Mouse (Mus musculus): ENCODE results near the gene Slc6a6.

Slc6a6 gene

DNA sequence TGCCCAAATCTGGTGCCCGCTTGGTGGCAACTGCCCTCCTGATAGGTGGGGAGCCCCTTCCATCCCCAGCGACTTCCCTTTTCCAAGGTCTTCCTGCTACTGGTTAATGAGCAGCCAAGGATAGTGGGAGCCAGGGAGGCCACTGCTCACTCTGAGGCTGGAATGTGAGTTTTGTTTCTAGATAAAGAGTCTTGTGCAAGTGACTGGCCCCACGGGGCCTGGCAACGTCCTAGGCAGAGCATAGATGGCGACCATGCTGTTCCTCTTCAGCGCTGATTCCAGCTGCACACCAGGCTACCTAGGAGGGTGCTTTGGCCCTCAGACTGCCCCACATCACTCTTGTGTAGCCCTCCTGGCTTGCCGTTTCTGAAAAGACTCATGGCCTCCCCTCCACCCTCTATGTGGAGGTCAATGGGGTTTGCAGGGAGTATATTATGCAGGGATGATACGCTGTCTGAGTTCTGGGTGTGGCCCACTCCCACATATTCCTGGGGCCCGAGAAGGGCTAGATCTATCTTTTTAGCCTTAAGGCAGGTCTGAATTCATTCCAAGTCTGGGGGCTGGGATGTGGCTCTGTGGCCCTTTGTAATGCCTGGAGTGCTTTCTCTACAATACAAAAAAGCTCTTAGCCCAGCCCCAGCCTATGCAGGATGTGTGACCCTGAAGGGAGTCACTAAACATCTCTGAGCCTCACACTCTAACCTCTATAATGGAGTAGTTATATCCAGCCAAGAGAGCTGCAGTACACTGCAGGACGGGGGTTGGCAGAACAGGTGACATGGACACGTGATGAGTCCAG is 17.2 kb downstream of the Slc6a6 start:
- no peak for DNase-seq (ENCODE audit: low spot score in 2 of 2)

DNA sequence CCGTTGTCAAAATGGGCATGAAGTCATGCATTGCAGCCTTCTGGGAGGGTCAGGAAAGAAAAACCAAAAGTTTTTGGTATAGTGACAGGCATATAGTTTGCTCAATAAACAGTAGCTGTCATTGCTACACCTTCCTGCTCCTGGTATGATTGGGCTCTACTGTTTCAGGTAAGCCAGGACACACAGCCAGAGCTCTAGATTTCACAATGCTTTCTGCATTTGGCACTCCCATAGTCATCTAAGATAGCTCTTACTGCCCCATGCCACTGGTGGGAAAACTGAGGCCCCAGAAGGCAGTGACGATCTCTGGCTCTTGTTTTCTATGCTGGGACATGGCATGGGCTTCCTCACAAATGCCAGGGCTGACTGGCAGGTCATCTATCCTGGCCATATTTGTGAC is 19.6 kb downstream of the Slc6a6 start:
- DNase-seq (ENCODE audit: low spot score in 2 of 2), result no peak

DNA sequence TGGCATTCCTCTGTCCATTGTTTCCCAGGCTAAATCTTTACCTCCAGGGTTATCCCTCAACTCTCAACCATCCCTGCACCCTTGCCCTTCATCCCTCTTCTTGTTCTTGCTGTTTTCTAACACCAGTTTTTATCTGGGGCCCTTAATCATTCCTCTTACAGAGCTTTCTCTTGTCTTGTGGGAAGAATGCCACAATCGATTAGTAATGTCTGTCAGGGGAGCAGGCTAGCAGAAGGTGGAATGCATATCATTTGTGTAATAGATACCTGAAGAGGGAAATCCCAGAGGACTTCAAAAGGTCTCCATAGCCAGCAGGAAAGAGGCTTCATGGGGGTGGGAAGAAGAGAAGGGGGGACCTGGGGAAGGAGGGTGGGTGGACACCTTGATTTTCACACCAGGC is 20.6 kb downstream of the Slc6a6 start:
- DNase-seq (ENCODE audit: low spot score in 2 of 2), result no peak

DNA sequence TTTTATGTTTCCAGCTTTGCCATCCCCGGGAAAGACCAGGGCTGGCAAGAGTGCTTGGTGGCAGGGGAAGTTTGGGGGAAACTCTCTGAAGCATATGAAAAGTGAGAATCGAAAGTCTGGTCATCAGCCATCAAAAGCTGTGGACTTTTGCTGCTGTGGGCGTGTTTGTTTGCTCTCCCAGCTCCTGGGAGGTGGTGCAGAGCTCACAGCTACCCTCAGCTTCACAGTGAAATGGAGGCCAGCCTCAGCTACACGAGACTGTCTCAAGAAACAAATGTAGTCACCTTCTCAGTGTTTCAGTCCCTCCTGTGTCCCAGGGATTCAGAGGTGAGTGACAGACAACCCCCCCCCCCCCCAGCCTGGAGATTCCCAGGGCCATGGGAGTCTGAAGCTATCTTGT is 21.8 kb downstream of the Slc6a6 start:
- DNase-seq (ENCODE audit: low spot score in 2 of 2), result no peak

DNA sequence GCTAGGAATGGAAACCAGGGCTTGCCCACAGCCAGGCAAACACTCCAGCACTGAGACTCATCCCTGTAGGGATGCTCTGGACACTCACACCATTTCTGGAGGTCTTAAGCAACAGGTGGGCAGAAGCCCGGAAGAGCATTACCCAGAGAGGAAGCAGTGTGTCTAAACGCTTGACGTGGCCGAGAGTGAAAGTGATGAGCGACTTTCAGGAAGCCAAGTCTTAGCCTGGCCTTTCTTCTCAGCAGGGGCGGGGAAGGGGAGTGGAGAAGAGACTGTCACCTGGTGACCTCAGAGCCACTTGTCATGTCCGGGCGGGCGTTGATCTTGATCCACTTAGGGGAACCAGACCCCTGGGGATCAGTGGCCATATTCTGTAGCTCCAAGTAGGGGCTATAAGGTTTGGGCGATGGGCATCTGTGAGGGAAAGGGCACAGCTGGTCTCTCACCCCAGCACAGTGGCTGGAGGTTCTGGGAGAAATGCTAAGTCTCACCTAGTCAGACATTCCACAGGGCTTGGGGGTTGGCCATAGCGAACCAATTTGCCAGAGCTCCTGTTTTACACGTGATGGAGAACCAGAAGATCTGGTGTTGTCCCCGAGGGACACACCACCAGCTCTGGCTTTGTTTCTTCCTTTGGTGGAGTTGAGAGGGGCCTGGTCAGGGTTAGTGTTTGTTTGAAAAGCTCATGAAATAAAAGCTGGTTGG is 22.4 kb downstream of the Slc6a6 start:
- peak; percentile 42 to 73 for DNase-seq (ENCODE audit: low spot score in 2 of 2)

DNA sequence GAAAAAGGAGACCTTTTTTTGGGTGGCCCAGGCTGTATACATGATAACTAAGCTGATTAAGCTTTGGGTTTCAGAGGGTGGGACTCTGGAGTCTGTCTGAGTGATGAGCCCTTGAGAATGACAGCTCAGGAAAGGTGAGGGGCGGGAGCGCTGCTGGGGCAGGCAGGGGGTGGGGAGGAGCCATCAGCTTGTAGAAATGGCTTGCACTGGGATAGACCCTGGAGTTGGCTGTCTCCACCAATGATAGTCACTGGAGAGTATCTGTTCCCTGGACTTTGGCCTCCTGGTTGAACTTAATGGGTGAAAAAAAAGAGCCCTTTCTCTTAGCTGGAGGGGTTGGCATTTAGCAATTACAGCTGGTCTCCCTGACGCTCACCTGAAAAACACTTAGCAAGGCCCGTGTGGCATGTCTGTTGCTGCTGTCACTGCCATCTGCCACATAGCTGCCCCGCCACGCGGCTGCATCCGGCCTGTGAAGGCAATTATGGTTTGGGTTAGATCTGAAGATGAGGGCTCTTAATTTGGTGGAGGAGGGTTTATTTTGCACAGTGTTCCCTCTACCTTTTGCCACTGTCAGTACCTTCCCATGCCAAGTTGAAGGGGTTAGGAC is 23.5 kb downstream of the Slc6a6 start:
- DNase-seq (ENCODE audit: low spot score in 2 of 2), result no peak

DNA sequence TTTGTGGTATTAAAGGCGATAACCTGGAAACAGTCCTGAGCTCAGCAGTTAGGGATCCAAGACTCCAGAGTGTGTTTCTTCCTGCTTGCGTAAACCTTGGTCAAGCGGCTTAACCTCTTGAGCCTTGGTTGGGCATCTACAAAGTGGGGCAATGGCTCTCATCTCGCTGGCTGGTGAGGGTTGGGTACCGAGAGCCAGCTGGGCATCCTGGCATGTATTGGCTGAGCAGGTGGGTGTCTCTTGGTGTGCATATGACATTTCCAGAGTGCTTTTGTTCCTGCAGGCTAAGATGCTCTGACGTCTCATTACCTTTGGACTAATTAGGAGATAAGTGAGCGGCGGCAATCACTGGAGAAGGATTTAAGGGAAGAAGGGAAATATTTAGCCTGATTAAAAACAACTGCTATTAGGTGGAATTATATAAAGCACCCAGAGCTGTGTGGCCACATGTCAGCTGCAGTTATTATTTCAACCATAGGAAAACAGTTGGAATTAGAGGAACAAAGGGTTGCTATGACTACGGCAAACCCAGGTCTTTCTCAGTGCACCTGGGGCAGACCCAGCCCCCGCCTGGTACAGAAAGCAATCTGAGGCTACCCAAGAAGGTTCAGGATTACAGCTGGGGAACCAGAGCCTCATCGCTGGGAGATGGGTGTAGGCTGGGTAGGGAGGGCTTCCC is 24.2 kb downstream of the Slc6a6 start:
- DNase-seq (ENCODE audit: low spot score in 2 of 2), result no peak

DNA sequence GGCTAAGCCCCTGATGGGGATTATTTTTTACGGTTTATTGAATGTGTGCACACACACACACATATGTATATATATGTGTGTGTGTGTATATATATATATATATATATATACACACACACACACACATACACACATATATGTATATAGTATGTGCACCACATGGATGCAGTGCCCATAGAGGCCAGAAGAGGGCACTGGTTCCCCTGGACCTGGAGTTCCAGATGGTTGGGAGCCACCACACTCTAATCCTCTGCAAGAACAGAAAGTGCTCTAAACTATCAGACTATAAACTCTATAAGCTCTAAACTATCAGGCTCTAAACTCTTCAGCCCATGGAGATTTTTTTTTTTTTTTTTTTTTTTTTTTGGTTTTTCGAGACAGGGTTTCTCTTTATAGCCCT is 25.1 kb downstream of the Slc6a6 start:
- no peak for DNase-seq (ENCODE audit: low spot score in 2 of 2)

DNA sequence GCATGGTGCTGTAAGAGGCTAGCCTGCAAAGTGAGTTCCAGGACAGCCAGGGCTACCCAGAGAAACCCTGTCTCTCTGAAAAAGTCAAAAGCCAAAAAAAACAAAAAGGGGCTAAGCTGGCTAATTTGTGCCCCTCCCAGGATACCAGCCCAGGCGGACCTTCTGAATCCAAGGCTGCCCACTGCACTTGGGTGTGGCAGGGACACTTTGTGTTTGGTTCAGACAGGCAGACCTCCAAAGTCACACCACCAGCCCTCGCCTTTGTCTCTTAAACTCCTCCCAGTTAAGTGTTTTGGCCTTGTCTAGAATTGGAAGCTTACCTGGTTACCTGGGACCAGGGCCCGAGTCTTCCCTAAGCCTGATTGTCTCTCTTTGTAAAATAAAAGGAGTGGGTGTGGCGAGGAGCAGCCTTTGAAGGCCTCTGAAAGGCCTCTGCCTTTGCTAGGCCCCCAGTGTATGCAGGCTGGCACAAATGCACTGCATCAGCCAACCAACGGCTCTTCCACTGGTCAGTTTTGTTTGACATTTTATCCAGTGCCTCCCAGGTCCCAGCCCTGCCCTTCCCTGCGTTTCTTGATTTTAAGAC is 26.6 kb downstream of the Slc6a6 start:
- DNase-seq (ENCODE audit: low spot score in 2 of 2), result no peak

DNA sequence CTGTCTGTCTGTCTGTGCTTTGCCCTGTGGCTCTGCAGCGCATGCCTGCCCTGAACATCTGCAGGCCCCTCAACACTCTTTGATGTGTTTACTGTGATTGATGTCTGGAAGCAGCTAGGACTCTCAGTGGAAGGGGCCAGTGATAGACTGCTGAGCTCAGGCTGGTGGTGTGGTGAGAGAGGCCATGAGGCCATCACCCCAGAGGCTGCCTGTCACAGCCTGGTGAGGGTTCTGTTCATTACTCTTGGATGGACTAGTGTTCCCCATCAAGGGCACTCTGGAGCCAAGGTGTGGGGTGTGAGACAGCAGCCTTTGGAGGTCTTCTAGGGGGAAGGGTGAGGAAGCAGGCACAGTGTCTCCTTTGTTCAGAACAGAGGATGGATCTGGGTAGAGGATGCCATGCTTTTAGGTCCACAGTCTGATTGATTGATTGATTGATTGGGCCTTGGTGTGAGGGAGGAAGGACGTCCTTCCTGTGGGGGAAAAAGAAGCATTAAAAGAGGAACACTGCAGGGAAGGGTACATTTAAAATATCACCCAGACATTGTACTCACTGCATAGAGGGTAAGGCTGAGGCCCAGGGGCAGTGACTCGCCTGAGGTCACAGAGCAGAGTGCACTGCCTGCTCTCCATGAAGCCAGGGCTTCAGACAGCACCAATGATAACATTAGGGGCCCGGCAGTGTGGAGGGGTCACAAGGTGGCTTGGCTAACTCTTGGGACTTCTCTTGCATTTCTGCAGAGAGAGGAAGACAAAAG is 28.4 kb downstream of the Slc6a6 start:
- DNase-seq (ENCODE audit: low spot score in 2 of 2), result no peak

DNA sequence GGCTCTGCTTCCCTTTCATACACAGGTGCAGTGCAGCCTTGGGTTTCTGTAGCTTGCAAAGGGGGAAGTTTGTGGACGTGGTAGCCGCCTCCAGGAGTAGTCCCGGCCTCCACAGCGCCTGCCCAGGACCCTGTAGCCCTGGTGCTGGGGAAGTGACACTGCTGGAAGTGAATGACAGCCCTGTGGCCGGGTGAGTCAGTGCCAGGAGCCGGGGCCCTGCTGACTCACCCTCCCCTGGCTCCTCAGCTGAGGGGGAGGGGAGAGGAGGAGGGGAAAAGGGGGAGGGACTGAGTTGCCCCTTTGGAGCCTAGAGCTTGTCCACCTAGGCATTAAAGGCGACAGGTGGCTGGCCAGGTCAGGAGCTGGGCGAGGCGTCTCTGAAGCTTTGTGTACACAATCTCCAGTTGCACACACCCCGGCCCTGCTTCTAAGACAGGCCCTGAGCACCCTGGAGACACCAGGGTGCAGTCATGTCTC is 29.0 kb downstream of the Slc6a6 start:
- peak; percentile 52 to 76 for DNase-seq (ENCODE audit: low spot score in 2 of 2)

DNA sequence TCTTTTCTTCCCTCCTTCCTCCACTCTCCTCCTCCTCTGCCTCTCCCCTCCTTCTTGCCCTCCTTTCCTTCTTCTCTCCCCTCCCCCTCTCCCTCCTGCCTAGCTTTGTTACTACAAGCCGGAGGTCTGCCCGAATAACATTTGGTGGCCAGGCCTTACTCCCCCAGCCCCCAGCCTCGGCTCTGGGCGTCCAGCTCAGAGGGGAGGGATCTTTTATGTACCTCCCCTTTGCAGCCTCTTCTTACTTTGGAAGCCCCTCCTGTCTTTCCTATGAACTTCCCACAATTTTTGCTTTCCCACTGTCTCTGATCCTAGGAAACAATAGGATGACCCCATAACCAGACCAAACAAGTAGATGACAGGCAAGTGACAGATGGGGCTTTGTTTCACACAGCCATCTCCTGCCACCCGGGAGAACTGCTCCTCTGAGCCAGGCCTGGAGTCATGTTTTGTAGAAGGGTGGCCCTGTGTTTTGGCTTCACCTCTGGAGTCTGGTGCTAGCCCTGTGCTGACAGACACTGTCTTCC is 29.6 kb downstream of the Slc6a6 start:
- no peak for DNase-seq (ENCODE audit: low spot score in 2 of 2)

DNA sequence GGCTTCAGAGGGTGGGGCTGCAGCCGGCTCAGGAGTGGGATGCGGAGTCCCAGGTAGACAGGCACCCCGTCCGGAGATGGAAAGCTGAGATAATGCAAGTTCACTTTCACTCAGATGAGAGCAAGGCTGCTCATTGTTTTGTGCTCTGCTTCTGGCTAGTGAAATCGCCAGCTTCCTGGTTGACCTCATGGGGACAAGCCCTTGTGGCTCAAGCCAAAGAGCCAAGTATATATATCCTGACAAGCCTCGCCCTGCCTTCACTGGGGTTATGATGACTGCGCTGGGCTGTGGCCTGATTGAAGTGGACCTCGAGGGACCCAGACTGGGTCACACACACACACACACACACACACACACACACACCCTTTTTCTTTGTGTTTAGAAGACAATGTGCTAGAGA is 31.2 kb downstream of the Slc6a6 start:
- DNase-seq (ENCODE audit: low spot score in 2 of 2), result no peak

DNA sequence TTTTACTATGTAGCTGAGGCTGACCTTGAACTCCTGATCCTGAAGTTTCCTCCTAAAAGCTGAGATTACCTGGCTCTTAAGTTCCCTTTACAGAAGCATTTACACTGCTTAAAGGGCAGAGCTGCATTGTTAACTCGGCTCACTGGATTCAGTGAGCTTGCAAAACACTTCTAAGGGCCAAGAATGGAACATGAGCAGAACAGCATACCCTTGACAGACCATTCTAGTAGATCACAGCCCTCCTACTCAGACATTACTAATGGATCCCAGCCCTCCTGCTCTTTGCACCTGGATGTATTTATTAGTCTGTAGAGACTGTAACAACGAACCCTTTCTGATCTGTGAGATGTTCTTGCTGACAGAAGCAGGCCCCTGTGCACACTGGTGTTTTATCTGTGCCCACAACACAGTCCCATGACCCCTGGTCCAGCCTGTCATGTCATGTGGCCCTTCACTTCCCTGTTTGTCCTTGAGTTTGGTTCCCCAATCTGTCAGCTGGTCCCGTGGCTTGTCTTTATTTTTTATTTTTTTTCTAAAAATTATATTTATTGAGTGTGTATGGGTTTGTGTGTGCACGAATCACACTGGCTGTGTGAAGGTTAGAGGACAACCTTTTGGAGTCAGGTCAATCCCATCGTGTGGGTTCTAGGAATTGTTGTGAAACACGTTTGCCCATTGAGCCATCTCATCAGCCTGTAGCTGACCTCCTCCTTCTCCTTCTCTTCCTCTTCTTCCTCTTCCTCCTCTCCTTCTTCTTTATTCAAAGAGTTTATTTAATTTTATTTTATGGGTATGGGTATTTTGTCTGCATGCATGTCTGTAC is 32.3 kb downstream of the Slc6a6 start:
- DNase-seq (ENCODE audit: low spot score in 2 of 2), result no peak

DNA sequence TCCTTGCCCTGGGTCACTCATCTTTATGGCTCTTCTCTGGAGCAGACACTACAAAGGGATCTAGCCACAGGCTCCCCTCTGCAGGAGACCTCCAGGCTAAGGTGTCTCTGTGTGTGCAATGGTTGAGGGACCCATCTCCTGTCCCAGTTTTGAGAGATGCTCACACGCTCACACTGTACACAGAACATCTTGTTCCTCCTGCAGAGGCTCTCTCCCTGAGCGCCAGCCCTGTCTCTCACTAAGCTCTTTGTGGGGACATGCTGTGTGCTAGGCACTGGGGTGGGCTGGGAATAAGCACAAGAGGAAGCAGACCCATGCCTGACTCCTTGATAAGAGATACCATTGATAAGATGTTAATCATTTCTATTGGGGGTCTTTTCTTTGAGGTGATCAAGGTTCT is 34.2 kb downstream of the Slc6a6 start:
- DNase-seq (ENCODE audit: low spot score in 2 of 2), result no peak

DNA sequence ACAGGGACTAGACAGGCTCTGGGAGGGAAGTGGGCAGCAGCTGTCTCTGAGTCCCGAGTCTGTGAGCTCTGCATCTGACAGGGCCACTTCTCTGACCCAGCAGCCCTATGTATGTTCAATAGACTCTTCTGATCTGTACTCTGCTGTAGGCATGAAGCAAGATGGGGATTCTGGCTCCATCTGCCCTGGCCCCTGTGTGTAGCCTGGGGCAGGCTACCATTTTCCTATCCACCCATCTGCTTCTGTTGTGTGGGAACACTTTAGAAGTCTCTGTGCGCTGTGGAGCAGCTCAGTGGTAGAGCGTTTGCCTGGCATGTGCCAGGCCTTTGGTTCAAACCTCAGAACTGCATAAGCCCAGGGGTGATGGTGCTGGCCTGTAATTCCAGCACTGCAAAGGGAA is 34.8 kb downstream of the Slc6a6 start:
- no peak for DNase-seq (ENCODE audit: low spot score in 2 of 2)

DNA sequence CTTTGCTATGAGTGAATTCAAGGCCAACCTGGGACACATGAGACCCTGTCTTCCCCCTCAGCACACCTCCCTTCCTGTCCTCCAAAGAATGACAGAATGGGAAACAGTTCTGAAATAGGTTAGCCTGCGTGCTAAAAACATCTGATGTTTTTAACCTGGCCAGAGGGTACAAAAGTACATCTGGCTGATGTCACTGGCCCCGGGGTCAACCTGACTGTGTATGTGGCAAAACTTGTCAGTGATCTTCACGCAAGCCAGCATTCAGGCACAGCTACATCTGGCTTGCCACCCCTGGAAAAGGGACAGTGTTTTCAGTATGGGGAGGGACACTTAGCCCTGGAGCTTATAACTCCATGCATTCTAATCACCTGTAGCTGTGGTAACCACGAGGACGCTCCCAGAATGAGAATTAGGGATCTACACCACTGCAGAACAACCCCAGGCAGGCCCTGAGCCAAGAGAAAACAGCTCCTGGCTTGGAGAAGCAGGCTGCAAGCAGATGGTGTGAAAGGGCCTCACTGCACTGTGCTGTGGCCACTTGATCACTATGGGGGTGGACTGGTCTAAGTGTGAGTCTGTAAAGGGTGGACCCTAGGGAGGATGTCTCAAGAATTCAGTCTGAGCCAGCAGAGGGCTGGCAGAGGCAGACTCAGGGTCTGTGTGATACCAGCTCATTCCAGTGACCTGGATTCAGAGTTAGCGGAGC is 35.3 kb downstream of the Slc6a6 start:
- DNase-seq (ENCODE audit: low spot score in 2 of 2), result no peak

DNA sequence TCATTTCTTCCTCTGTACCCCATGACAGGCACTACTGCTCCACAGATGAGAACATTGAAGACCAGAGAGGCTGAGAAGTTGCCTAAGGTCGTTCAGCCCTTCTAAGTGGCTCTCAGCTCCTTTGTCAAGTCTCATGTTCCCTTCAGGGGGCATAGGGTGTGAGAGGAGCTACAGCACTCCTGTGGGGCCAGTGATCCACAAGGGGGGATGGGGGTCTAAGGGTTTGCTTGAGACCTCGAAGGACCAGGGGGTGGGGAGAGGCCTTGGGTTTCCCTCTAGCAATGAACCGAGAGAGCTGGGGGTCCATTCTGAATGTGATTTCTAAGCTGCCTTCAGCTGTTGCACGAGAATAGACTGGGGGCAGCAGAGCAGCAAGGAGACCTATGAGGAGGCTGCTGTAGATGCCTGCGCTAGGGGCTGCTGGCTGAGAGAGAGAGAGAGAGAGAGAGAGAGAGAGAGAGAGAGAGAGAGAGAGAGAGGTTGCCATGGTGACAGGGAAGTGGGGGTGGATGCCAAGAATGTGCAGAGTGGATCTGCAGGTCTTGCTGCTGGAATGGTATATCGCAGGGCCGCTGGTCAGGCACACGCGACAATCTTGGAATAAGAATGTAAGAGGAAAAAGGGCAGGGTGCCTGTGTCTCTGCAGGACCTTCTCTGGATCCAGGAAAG is 36.1 kb downstream of the Slc6a6 start:
- DNase-seq (ENCODE audit: low spot score in 2 of 2), result no peak
